Mouse (Mus musculus) embryonic facial prominence, embryonic 13.5 days (tissue): ENCODE results near the gene Rpl35. TPM values are rescaled to one million over a fixed set of nuclear protein-coding genes. Genes with fewer than 3 reads are reported as not detected.

Experiments used
- ATAC-seq: fragments of 200-750 bp; cut with Nextera tagmentation; 2 replicates; pipeline ENCODE4 v1.8.0; 2017; ENCODE audit warnings: low read depth; ENCODE audit not compliant: insufficient number of reproducible peaks, insufficient read depth, low FRiP score, low TSS enrichment
- H3K27ac ChIP-seq: fragments of 300-500 bp; sonication (generic); 2 replicates; pipeline ENCODE4 v1.5.1; 2015; ENCODE audit warnings: moderate library complexity, mild to moderate bottlenecking, inconsistent platforms
- H3K27me3 ChIP-seq: fragments of 300-500 bp; sonication (generic); 2 replicates; pipeline ENCODE4 v1.6.1; 2015; ENCODE audit warnings: mild to moderate bottlenecking, inconsistent platforms
- H3K36me3 ChIP-seq: fragments of 300-500 bp; sonication (generic); 2 replicates; pipeline ENCODE4 v1.6.1; 2015; ENCODE audit warnings: mild to moderate bottlenecking, inconsistent platforms
- H3K4me1 ChIP-seq: fragments of 300-500 bp; sonication (generic); 2 replicates; pipeline ENCODE4 v1.6.1; 2015; ENCODE audit warnings: inconsistent platforms
- H3K4me2 ChIP-seq: fragments of 300-500 bp; sonication (generic); 2 replicates; pipeline ENCODE4 v1.6.1; 2015; ENCODE audit warnings: moderate library complexity, mild to moderate bottlenecking, inconsistent platforms
- H3K4me3 ChIP-seq: fragments of 300-500 bp; sonication (generic); 2 replicates; pipeline ENCODE4 v1.5.1; 2015; ENCODE audit warnings: mild to moderate bottlenecking, inconsistent platforms
- H3K9ac ChIP-seq: fragments of 300-500 bp; sonication (generic); 2 replicates; pipeline ENCODE4 v1.6.1; 2015; ENCODE audit warnings: mild to moderate bottlenecking, inconsistent platforms
- H3K9me3 ChIP-seq: fragments of 300-500 bp; sonication (generic); 2 replicates; pipeline ENCODE4 v1.6.1; 2016; ENCODE audit warnings: inconsistent platforms
- WGBS: fragments of 180-500 bp; shearing (Covaris S2); methylation state at CpG from one replicate; pipeline ENCODE4 v1.1.7; 2015; ENCODE audit warnings: mixed read lengths; 5-methylcytosine and 5-hydroxymethylcytosine counted together
- polyA plus RNA-seq: library from polyadenylated mRNA; unstranded; fragments of >200 nt; fragmentation: Nextera tagmentation; extraction: Ambion mirVana; gene quantifications from 2 replicates; pipeline ENCODE4 v1.2.1, GENCODE M21; 2015

Gene Rpl35
- polyA plus RNA-seq, 1 experiment from 2014 or later, result 1,227 TPM

GRCm38 (mm10) chr2:38973223-38973622, 32.2 kb downstream of the Rpl35 start:
- H3K36me3 ChIP-seq, result no peaks in the 10 kb centered on the region
- no peak overlapping the region for H3K4me2 ChIP-seq
- H3K4me1 ChIP-seq, result no peaks in the 10 kb centered on the region
- H3K9ac ChIP-seq, result no peak overlapping the region
- WGBS, result 51% methylated on average over 2 of the region's 2 CpGs
- no peaks in the 10 kb centered on the region for H3K9me3 ChIP-seq
- no peaks in the 10 kb centered on the region for H3K27me3 ChIP-seq
- no peak overlapping the region for H3K27ac ChIP-seq
- H3K4me3 ChIP-seq, result no peak overlapping the region
- ATAC-seq, result no peak

- H3K4me2 ChIP-seq, result no peak overlapping the region
- WGBS, result 80% methylated on average over 5 of the region's 5 CpGs
- no peaks in the 10 kb centered on the region for H3K27me3 ChIP-seq
- ATAC-seq, result no peak
- no peaks in the 10 kb centered on the region for H3K36me3 ChIP-seq
- no peak overlapping the region for H3K9ac ChIP-seq
- no peak overlapping the region for H3K4me3 ChIP-seq
- no peak overlapping the region for H3K27ac ChIP-seq
- H3K9me3 ChIP-seq, result no peaks in the 10 kb centered on the region
- H3K4me1 ChIP-seq, result no peaks in the 10 kb centered on the region
Observed at GRCm38 (mm10) chr2:38970057-38970456, 35.4 kb downstream of the Rpl35 start.

- Histone ChIP-seq H3K4me3 (no peak overlapping the region), H3K4me2 (no peak overlapping the region), H3K9me3 (no peaks in the 10 kb centered on the region), H3K36me3 (no peaks in the 10 kb centered on the region), H3K9ac (no peak overlapping the region), H3K4me1 (no peaks in the 10 kb centered on the region), H3K27ac (no peak overlapping the region), H3K27me3 (no peaks in the 10 kb centered on the region)
- WGBS, result 88% methylated on average over 2 of the region's 2 CpGs
- no peak for ATAC-seq
Observed at GRCm38 (mm10) chr2:38969650-38970049, 35.8 kb downstream of the Rpl35 start.

- H3K9ac ChIP-seq, result no peak overlapping the region
- ATAC-seq, result no peak
- no peaks in the 10 kb centered on the region for H3K9me3 ChIP-seq
- H3K27ac ChIP-seq, result no peak overlapping the region
- no peaks in the 10 kb centered on the region; the same call in 1 of the 2 replicates for H3K4me1 ChIP-seq
- WGBS, result 24% methylated on average over 4 of the region's 4 CpGs
- no peak overlapping the region for H3K4me2 ChIP-seq
- 0 out of 2 replicates have a peak, but pooled peaks cover 5% of the 10 kb centered on the region for H3K36me3 ChIP-seq
- H3K27me3 ChIP-seq, result no peaks in the 10 kb centered on the region
- no peak overlapping the region for H3K4me3 ChIP-seq
Observed at GRCm38 (mm10) chr2:38964198-38964597, 41.2 kb downstream of the Rpl35 start.

GRCm38 (mm10) chr2:38957671-38958223, 47.7 kb downstream of the Rpl35 start:
- Histone ChIP-seq H3K4me1 (no peaks in the 10 kb centered on the region), H3K27me3 (no peaks in the 10 kb centered on the region), H3K9me3 (no peaks in the 10 kb centered on the region), H3K9ac (no peak overlapping the region), H3K4me2 (no peak overlapping the region), H3K27ac (no peak overlapping the region), H3K4me3 (no peak overlapping the region), H3K36me3 (0 out of 2 replicates have a peak, but pooled peaks cover 12% of the 10 kb centered on the region)
- no peak for ATAC-seq
- WGBS, result 83% methylated on average over 5 of the region's 5 CpGs

- Histone ChIP-seq H3K4me2 (no peak overlapping the region), H3K4me1 (no peaks in the 10 kb centered on the region), H3K9me3 (no peaks in the 10 kb centered on the region), H3K27ac (no peak overlapping the region), H3K9ac (no peak overlapping the region), H3K36me3 (0 out of 2 replicates have a peak, but pooled peaks cover 18% of the 10 kb centered on the region), H3K27me3 (no peaks in the 10 kb centered on the region), H3K4me3 (no peak overlapping the region)
- 67% methylated on average over 2 of the region's 2 CpGs for WGBS
- ATAC-seq, result no peak
Observed at GRCm38 (mm10) chr2:38956062-38956461, 49.4 kb downstream of the Rpl35 start.

DNA sequence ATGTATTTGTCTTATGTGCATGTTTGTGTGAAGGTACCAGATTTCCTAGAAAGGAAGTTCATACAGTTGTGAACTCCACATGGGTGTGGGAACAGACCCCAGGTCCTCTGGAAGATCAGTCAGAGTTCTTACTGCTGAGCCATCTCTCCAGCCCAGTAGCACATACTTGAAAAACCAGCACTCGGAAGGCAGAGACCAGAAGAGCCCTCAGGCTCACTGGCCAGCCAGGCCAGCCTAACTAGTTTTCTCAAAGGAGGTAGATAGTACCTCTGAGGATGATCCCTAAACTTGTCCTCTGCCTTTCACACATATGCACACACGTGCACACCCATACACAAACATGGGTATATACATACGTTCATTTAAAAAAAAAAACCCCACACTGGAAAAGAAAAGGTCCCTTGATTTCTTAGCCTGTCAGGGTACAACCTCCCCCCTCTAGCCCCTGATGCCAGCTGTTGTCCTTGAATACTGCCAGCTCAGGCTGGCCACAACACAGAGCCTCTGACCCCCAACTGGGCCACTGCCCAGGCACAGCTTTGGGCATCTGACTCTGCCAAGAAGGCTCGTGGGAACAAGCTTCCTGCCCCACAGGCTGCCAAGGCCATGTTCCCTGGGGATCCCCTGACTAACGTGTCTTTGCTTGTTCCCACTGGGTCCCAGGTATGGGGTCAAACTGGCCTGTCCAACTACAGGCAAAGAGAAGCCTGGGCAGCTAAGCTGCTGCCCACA, 52.1 kb downstream of the Rpl35 start:
- no peaks in the 10 kb centered on the region for H3K9me3 ChIP-seq
- ATAC-seq, result no peak

More for the DNA sequence above, 52.1 kb downstream of the Rpl35 start:
- no peaks in the 10 kb centered on the region for H3K4me1 ChIP-seq
- H3K36me3 ChIP-seq, result 0 out of 2 replicates have a peak, but pooled peaks cover 16% of the 10 kb centered on the region
- no peak overlapping the region for H3K4me3 ChIP-seq
- H3K27ac ChIP-seq, result no peak overlapping the region
- no peak overlapping the region for H3K9ac ChIP-seq
- no peaks in the 10 kb centered on the region for H3K27me3 ChIP-seq
- whole genome bisulfite sequencing, result 59% methylated on average over 5 of the region's 5 CpGs
- no peak overlapping the region for H3K4me2 ChIP-seq

Other genes starting within 250 kb of the Rpl35 start
- gene Nr6a1, start 77.9 kb downstream of the Rpl35 start, polyA plus RNA-seq, result 1.3 and 1.5 TPM in 2 replicates
- 9.0 and 9.6 TPM in 2 replicates for gene Olfml2a, start 73.6 kb downstream of the Rpl35 start, polyA plus RNA-seq
- 2.0 and 2.2 TPM in 2 replicates for gene Wdr38, start 8.1 kb downstream of the Rpl35 start, polyA plus RNA-seq
- gene Arpc5l, start 276 bp downstream of the Rpl35 start, polyA plus RNA-seq, result 123 TPM in 2 replicates
- gene Golga1, start 59.9 kb upstream of the Rpl35 start, polyA plus RNA-seq, result 33.1 and 36.1 TPM in 2 replicates
- gene Scai, start 185.1 kb upstream of the Rpl35 start, polyA plus RNA-seq, result 19.6 and 21.8 TPM in 2 replicates
- gene Ppp6c, start 220.8 kb upstream of the Rpl35 start, polyA plus RNA-seq, result 67.7 and 70.8 TPM in 2 replicates